Mouse (Mus musculus) urinary bladder, postnatal 36 days (tissue): ENCODE data around the gene Lyzl4.
"Not testable (repeated sequence)": the region's sequence is repeated elsewhere in the genome, so short reads cannot be mapped to it uniquely, and the experiment has no call there.

Source experiments
- DNase-seq, 2 experiments: peaks; one replicate each; pipeline ENCODE4 v3.0.0; 2022; ENCODE audit warnings: low spot score in 2 of 2, mixed read lengths in 1 of 2

The Lyzl4 gene

GRCm38 (mm10) chr9:121600861-121601427 is 41.0 kb downstream of the Lyzl4 start:
- DNase-seq, result no peak

DNA sequence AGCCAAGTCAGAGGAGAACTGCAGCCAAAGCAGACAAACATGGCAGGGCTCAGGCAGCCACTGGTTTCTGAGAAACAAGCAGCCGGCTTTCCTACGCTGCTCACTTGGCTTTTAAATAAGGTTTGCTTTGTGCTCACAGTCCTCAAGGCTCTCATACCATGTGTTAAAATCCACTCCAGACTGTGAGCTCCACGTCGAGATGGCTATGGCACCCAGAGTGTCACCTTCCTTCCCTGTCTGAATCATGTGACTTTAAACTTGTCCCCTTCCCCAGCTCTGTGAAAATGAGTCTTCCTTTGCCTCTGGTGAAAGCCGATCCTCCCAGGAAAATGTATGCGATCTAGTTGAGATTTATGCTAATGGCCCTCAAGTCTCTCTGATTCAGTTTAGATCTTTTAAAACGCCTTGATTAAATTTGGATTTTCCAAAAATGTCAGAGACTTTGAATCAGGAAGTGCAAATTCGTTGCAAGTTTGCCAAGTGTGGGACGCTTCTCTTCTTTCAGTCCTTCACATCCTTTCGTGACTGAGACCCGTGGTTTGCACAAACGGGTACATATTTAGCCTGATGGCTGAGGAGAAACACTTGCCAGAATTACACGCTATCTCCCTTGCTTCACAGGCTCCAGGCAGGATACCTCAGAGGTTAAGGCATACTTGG is 41.6 kb downstream of the Lyzl4 start:
- DNase-seq, result no peak

DNA sequence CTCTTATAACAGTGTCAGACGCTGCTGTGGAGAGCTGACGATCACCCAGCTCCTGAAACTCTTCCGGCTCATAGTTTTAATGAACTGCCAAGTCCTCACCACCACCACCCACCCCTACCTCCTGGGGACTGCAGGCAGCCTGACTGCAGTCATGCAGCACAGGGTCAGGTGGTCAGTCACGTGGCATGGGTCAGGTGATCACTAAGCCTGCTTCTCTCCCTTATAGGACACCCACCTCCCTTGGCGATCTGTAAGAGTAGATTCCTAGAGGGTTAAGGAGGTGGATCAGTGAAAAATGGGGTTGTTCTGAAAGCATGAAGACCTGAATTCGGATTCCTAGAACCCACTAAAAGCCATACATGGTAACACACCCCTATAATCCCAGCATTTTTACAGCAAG is 42.3 kb downstream of the Lyzl4 start:
- DNase-seq, result no peak

- DNase-seq, result no peak
These were observed 43.8 kb downstream of the Lyzl4 start for GRCm38 (mm10) chr9:121598106-121598505.

GRCm38 (mm10) chr9:121594771-121595170 is 47.1 kb downstream of the Lyzl4 start:
- DNase-seq, result no peak

GRCm38 (mm10) chr9:121593768-121594167 is 48.1 kb downstream of the Lyzl4 start:
- DNase-seq, result not testable (repeated sequence)

GRCm38 (mm10) chr9:121592948-121593550 is 48.8 kb downstream of the Lyzl4 start:
- DNase-seq, result peak in 1 of 2 experiments; percentile 5

DNA sequence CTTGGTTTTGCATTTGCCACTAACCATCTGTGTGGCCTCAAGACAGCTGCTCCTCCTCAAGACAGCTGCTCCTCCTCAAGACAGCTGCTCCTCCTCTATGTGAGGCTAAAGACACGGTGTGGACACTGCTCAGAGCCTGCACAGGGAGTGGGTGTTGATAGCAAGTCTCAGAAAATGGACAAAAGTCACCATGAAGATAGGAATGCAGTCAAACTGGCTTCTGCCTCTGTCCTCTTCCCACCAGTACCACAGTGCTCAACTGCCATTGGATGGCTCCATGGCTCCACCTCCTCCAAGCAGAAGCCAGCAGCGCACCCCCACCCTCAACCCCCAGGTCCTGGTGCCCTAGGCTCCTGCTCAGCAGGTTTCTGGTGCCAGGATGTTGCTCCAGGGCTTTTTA is 52.4 kb downstream of the Lyzl4 start:
- DNase-seq, result peak; percentile 15 to 36

DNA sequence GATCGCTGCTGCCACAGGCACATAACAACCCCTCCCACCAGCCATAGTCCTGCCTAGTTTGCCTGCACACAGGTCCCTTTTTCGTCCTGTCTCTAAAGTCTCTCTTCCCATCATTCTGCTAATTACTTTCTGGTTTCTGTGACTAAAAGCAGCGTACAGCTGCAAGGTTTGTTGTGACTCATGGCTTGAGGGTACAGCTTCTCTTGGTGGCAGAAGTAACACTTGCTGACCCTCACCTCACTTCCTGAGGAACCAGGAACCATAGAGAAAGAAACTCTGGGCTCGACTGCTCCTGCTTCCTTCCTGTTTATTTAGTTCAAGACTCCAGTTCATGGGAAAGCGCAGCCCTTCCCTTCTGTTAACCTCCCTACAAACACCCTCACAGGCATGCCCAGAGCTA is 67.5 kb downstream of the Lyzl4 start:
- no peak for DNase-seq

DNA sequence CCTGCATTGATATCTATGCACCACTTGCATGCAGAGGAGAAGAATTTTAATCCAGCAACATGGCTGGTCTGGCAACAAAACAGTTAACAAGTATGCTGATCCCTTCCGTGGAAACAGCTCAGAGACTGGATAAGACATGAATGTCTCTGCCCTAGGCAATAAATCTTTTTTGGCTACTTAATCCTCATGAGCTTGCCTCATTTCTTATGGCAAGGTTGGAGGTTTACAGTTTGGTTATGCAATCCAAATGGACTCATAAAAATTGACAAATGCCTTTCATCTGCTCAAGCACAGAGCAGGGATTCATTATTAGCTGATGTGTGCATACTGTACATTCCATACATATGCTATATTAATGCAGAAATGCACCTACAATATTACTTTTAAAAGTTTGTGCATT is 73.4 kb downstream of the Lyzl4 start:
- no peak for DNase-seq

- no peak for DNase-seq
These were observed 75.5 kb downstream of the Lyzl4 start for GRCm38 (mm10) chr9:121566387-121566786.

GRCm38 (mm10) chr9:121563276-121563675 is 78.6 kb downstream of the Lyzl4 start:
- DNase-seq, result no peak

DNA sequence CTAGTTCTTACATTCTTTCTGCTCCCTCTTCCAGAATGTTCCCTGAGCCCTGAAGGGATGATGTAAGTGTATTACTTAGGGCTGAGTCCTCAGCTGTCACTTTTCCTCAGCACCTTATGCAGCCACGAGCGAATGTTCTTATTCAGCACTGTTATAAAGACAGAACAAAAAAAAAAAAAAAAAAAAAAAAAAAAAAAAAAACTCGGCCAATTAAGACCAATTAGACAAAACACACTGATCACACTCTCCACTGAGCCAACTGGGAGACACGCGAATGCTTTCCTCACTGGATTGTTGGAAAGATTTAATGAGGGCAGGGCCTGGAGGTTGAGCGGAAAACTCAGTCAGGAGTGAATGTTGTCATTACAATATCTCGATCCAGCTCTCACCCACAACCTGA is 81.4 kb downstream of the Lyzl4 start:
- DNase-seq, result no peak

DNA sequence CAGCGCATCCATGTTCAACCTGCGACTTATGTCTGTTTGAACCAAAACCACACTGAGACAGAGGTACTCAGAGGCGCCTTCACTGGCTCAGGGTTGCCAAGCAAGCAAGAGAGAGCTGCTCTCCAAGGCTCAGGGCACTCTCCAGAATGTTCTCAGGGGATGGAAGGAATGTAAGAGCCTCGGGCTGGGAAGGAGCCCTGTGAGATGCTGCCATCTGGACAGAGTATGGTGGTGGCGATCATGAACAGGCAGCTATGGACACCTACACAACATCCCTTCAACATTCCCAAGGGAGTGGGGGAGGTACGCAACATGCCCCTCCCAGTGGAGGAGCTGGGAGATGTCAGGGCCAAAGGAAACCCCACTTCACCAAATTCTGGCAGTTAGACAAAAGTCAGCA is 83.7 kb downstream of the Lyzl4 start:
- DNase-seq, result no peak

DNA sequence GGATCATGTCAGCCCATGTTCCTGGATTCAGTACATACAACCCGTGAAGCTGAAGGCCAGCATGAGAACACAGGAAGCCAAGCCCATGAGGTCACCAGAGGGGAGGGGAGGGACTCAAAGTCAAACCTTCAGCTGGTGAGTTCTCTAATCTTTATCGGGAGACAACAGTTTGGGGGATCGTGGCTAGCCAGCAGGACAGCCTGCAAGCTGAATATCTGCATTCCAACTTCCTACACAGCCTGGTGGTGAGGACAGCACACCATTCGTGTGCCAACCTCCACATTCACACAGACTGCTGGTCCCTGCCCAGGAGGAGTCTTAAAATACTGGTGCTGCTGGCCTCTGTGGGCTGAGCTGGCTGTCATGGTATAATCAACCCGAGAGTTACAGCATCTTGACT is 85.0 kb downstream of the Lyzl4 start:
- DNase-seq, result no peak

DNA sequence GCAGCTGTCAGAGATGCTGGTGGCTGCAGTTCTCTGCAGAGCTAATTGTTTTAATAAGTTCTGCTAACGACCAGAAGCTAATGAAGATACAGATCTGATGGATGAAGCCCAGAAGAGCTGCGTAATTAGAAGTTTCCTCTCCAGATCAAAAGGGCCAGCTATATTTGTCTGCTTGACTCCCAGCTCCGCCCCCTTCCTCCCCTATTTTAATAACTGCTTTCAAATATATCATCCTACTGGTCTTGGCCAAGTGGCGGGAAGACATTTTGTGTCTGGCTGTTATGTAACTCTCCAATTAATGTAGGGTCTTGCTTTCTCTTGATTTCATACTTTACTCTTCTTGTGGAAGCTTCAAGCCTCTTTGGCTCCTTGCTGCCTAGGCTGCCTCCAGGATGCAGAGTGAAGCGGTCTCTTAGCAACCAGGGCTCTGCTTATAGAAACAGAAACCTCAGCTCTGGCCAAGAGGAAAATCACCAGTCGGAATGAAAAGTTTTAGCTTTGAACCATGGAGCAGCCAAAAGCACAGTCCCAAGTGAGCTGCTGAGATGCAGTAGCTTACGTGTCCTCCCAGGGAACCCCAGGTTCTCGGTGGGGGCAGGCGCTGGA is 86.4 kb downstream of the Lyzl4 start:
- no peak for DNase-seq

DNA sequence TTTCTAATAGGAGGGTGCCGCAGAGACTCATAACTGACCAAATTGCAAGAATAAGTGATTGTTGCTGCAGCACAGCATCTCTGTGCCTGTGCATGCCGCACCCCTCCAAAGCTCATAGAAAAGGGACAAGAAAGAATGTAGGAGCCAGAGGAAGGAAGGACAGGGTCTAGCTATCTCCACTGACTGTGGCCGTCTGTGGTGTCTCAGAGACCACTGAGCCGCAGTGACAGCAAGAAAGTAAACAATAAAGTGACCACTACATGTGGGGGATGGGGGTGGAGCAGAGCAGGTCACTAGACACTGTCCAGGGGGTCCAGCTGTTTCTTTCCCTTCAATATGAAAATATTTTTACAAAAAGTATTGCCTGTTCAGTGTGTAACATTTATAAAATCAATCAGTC is 88.3 kb downstream of the Lyzl4 start:
- DNase-seq, result no peak

- no peak for DNase-seq
These were observed 91.5 kb downstream of the Lyzl4 start for GRCm38 (mm10) chr9:121550327-121550771.

DNA sequence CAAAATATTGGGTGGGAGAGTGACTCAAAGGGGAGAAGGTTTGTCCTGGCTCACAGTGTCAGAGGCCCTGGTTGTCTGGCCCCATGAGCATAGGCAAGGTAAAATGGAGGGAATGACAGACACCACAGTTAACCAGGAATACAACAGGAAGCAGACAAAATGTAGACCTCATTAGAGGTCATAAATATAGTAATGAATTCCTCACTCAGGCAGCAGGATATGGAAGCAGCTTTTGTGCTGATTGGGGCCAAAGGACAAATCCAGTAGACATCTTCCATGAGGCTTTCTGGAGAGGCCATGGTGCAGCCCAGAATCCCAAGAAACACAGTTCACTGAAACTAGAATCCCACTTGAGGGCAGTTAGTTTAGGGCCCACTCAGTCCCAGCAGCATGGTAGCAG is 92.5 kb downstream of the Lyzl4 start:
- no peak for DNase-seq

DNA sequence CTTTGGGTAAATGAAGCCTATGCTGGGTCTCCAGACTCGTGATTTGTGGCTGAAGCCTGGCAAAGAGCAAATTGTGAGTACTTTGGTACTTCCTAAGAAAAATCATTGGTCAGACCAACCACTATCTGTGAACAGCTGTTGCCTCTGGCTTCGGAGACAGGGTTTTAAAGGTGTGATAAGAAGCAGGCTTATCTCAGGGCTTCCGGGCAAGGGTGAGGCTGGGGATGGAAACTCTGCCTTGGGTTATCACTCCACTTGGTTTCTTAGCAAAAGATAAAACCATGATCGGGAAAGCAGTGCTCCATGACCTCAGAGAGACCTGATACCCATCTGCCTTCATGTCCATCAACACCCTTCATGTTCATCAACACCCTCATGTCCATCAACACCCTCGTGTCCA is 92.9 kb downstream of the Lyzl4 start:
- no peak for DNase-seq

DNA sequence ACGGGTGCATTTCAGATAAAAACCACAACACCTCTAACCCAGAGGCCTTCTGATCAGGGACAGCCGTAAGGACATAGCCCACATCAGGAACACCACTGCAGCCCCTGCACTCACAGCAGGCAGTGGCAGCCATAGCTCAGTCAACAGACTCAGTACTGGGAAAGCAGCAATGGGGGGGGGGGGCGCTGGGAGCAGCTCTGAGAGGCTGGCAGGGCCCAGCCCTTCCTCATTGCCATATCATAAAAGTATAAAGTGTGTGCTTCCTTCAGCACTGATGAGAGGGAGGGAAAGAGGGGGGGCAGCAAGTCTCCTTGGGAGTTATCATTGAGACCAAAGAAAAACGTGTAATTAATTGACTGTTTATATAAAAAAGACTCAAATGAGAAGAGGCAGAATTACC is 94.5 kb downstream of the Lyzl4 start:
- DNase-seq, result no peak

GRCm38 (mm10) chr9:121541530-121541929 is 100.4 kb downstream of the Lyzl4 start:
- DNase-seq, result no peak

- no peak for DNase-seq
These were observed 109.3 kb downstream of the Lyzl4 start for GRCm38 (mm10) chr9:121532626-121533025.
